ENCODE assay signal across 12 mouse cellular contexts in genomic region chr13:63311156-63311555, GRCm38 (mm10).
"Had no signal": no experiment of that assay in that cellular context is flagged by ENCODE, and none has a peak within 500 bp of the region (broad histone marks: within the 10 kb centered on the region; RNA-seq: fewer than 3 reads in every experiment).

No protein-coding gene starts in this region.

- H3K9me3 ChIP-seq: midbrain, embryonic 12.5 days; neural tube, embryonic 13.5 days had no signal

- H3K4me1 ChIP-seq: midbrain, embryonic 12.5 days had no signal

- H3K4me3 ChIP-seq: midbrain, embryonic 12.5 days; neural tube, embryonic 13.5 days had no signal

- H3K27ac ChIP-seq: liver, embryonic 14.5 days; midbrain, embryonic 12.5 days; neural tube, embryonic 13.5 days had no signal

- ATAC-seq: intestine, embryonic 16.5 days; midbrain, embryonic 16.5 days had no signal

- DNase-seq: kidney, postnatal 10 days; left cerebral cortex, postnatal 4 days; lung, adult 18-20 months; right cerebral cortex, adult 18-20 months; right cerebral cortex, postnatal 25 days; thymus, adult 18-20 months; thymus, postnatal 25 days had no signal

- H3K27me3 ChIP-seq: midbrain, embryonic 12.5 days; neural tube, embryonic 13.5 days had no signal

- H3K9ac ChIP-seq: liver, embryonic 14.5 days; midbrain, embryonic 12.5 days; neural tube, embryonic 13.5 days had no signal

- H3K4me2 ChIP-seq: midbrain, embryonic 12.5 days; neural tube, embryonic 13.5 days had no signal
